Mouse (Mus musculus) hindbrain, embryonic 12.5 days (tissue): Measurements from ENCODE around the gene Pxk. TPM values are rescaled to one million over a fixed set of nuclear protein-coding genes. Genes with fewer than 3 reads are reported as not detected.
"Not testable (repeated sequence)": the region's sequence is repeated elsewhere in the genome, so short reads cannot be mapped to it uniquely, and the experiment has no call there.

ENCODE experiments used
- ATAC-seq: fragments of 200-750 bp; cut with Nextera tagmentation; 2 replicates; pipeline ENCODE4 v1.8.0; 2017; ENCODE audit warnings: moderate TSS enrichment; ENCODE audit not compliant: low FRiP score
- H3K27ac ChIP-seq: fragments of 300-500 bp; sonication (generic); 2 replicates; pipeline ENCODE4 v1.5.1; 2016; ENCODE audit warnings: mild to moderate bottlenecking
- H3K27me3 ChIP-seq: fragments of 300-500 bp; sonication (generic); 2 replicates; pipeline ENCODE4 v1.6.1; 2016; ENCODE audit warnings: mild to moderate bottlenecking
- H3K36me3 ChIP-seq: fragments of 300-500 bp; sonication (generic); 2 replicates; pipeline ENCODE4 v1.6.1; 2016; ENCODE audit warnings: mild to moderate bottlenecking
- H3K4me1 ChIP-seq: fragments of 300-500 bp; sonication (generic); 2 replicates; pipeline ENCODE4 v1.6.1; 2016
- H3K4me2 ChIP-seq: fragments of 300-500 bp; sonication (generic); replicated peaks from 2 replicates; pipeline ENCODE4 v1.6.1; 2016; ENCODE audit warnings: mild to moderate bottlenecking
- H3K4me3 ChIP-seq: fragments of 300-500 bp; sonication (generic); 2 replicates; pipeline ENCODE4 v1.5.1; 2016; ENCODE audit warnings: mild to moderate bottlenecking
- H3K9ac ChIP-seq: fragments of 300-500 bp; sonication (generic); 2 replicates; pipeline ENCODE4 v1.6.1; 2016; ENCODE audit warnings: mild to moderate bottlenecking, moderate library complexity
- H3K9me3 ChIP-seq: fragments of 300-500 bp; sonication (generic); replicated peaks from 2 replicates; pipeline ENCODE4 v1.6.1; 2016; ENCODE audit warnings: mild to moderate bottlenecking
- WGBS: fragments of 180-500 bp; shearing (Covaris S2); methylation state at CpG from one replicate; pipeline ENCODE4 v1.1.7; 2016; 5-methylcytosine and 5-hydroxymethylcytosine counted together
- polyA plus RNA-seq: library from polyadenylated mRNA; unstranded; fragments of >200 nt; fragmentation: Nextera tagmentation; extraction: Ambion mirVana; gene quantifications from 2 replicates; pipeline ENCODE4 v1.2.1, GENCODE M21; 2016

The Pxk gene
- polyA plus RNA-seq, 1 experiment from 2014 or later = 43.0 TPM

DNA sequence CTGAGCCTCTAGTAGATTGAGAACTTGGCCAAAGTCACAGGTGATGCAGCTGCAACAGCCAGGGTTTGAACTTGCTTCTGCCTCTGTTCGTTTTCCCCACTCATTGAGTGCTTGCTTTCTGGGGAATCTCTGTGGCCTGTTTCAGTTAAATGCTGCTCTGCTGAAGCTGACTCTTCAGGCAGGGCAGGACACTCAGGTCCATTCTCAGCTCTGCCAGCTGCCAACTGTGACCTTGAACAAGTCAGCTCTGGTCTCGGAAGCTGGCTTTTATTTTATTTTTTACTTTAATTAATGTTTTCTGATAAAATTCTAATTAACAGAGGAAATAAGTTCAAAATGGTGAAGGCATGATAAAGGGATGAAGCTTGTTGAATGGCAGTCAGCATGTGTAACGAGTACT lies 60.7 kb downstream of the Pxk start:
- H3K4me2 ChIP-seq = no peak overlapping the region
- no peaks in the 10 kb centered on the region for H3K9me3 ChIP-seq
- H3K4me3 ChIP-seq = no peak overlapping the region
- no peaks in the 10 kb centered on the region for H3K27me3 ChIP-seq
- peaks cover 35% of the 10 kb centered on the region for H3K36me3 ChIP-seq
- no peaks in the 10 kb centered on the region for H3K4me1 ChIP-seq
- H3K27ac ChIP-seq = no peak overlapping the region
- H3K9ac ChIP-seq = no peak overlapping the region
- 94% methylated on average over 3 of the region's 3 CpGs for WGBS
- no peak for ATAC-seq

DNA sequence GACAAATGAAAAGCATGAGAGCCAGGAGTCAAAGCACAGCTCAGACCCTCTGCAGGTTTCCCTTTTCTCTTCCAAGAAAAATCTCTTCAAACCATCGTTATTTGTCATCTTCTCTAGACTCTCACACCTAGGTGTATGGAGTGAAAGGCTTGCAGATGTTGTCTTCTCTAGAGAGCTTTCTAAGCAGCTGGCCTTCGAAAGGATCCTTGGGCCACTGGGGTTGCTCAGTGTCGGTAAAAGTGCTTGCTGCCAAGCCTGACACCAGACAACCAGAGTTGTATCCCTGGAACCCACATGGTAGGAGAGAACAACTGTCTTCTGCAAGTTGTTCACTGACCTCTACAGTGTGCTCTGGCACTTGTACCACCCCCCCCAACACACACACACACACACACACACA lies 61.1 kb downstream of the Pxk start:
- Histone ChIP-seq H3K9me3 (no peaks in the 10 kb centered on the region), H3K27ac (no peak overlapping the region), H3K9ac (no peak overlapping the region), H3K36me3 (peaks cover 39% of the 10 kb centered on the region), H3K4me2 (no peak overlapping the region), H3K27me3 (no peaks in the 10 kb centered on the region), H3K4me3 (no peak overlapping the region), H3K4me1 (no peaks in the 10 kb centered on the region)
- no peak for ATAC-seq
- WGBS = 81% methylated on average over 3 of the region's 3 CpGs

DNA sequence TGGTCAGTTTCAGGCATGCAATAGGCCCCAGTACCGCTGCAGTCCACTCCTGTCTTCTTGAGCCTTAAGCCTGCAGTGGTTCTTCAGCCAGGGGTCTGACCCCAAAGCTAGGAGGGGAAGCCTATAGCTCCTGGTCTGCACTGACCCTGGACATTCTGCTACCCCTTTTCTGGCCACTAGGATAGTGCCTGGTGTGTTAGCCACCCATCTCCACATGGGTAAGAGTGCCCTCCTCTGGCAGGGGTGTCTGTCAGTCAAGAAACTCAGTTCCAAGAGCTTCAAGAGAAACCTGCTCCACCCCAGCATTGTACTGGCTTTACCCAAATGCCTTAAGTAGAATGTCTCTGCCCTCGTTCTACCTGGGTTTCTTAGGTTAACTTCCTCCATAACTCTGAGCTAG lies 63.8 kb downstream of the Pxk start:
- no peak for ATAC-seq
- Histone ChIP-seq H3K4me3 (no peak overlapping the region), H3K27me3 (no peaks in the 10 kb centered on the region), H3K9me3 (no peaks in the 10 kb centered on the region), H3K9ac (no peak overlapping the region), H3K36me3 (peaks cover 58% of the 10 kb centered on the region), H3K4me2 (no peak overlapping the region), H3K4me1 (no peaks in the 10 kb centered on the region), H3K27ac (no peak overlapping the region)
- WGBS = 81% methylated on average over 2 of the region's 2 CpGs

DNA sequence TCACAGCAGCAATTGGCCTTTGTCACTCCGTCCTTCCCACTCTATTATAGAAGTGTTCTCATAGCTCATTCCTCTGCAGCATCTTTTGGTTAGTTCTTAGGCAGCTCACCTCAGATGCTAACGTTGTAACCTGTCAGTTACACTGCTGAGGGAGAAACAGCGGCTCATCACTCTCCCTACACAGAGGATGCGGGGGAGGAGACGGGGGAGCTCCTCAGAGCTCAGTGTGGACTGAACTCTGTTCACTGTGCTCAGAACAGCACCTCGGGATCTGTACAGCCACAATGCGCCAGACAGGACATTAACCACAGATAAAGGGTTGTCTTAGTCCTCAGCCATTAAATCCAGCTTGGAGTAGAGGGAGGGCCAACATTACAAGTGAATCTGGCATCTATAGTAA lies 66.5 kb downstream of the Pxk start:
- ATAC-seq = no peak
- H3K27ac ChIP-seq = no peak overlapping the region
- no peak overlapping the region for H3K9ac ChIP-seq
- peaks cover 79% of the 10 kb centered on the region for H3K36me3 ChIP-seq
- H3K9me3 ChIP-seq = no peaks in the 10 kb centered on the region
- H3K4me3 ChIP-seq = no peak overlapping the region
- H3K27me3 ChIP-seq = no peaks in the 10 kb centered on the region
- no peaks in the 10 kb centered on the region for H3K4me1 ChIP-seq
- 85% methylated on average over 7 of the region's 7 CpGs for WGBS
- no peak overlapping the region for H3K4me2 ChIP-seq

DNA sequence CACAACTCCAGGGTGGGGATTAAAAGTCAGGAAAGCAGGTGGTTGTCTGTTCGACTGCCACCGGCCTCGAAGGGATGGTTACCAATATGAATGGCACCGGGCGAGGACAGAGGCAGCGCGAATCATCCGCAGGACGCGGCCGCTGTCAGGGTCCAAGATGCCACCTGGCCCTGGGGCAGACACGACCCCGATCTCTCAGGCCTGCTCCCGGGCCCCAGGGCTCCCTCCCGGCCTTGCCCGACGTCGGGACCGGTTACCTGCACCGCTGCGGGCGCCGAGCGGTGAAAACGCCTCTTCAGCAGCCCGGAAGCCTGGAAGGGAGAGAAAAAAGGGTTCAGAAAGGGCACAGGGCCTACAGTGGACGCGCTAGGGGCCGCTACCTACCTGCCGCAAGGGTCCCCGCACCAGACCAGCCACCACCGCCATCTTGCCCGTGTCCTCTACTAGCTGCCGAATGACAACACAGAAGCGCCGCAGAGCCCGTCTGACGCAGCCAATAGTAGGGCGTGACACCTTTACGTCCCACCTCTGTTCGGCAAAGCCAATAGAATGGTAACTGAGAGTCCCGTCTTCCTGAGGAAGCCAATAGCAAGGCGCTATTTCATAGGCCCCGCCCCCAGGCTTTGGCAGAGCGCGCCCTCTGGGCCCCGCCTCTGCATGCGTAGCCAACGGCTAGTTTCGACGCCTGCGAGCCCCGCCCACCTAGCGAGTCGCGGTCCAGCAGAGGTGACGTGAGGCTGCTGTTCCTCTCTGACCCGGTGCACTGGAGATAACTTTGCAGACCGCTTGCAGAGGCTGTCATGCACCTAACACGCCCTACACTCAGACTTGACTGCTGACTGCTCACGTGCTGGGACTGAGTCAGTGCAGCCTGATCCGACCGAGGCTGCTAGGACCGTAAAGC lies 74.7 kb downstream of the Pxk start, which contains the start of gene Pdhb:
Pdhb (minus strand) TSS at position 519 of the 904 bp plus-strand sequence.
- H3K4me1 ChIP-seq = peaks cover 10% of the 10 kb centered on the region
- peak within 1 kb of the TSS; percentile 85 for H3K27ac ChIP-seq
- peak within 1 kb of the TSS; percentile 81 for H3K4me3 ChIP-seq
- H3K4me2 ChIP-seq = peak within 1 kb of the TSS; percentile 82
- WGBS = under 1% methylated on average over 64 of the region's 64 CpGs
- H3K9ac ChIP-seq = peak within 1 kb of the TSS; percentile 92
- no peaks in the 10 kb centered on the region for H3K9me3 ChIP-seq
- H3K36me3 ChIP-seq = peaks cover 29% of the 10 kb centered on the region
- peak; percentile 100 for ATAC-seq
- no peaks in the 10 kb centered on the region for H3K27me3 ChIP-seq

DNA sequence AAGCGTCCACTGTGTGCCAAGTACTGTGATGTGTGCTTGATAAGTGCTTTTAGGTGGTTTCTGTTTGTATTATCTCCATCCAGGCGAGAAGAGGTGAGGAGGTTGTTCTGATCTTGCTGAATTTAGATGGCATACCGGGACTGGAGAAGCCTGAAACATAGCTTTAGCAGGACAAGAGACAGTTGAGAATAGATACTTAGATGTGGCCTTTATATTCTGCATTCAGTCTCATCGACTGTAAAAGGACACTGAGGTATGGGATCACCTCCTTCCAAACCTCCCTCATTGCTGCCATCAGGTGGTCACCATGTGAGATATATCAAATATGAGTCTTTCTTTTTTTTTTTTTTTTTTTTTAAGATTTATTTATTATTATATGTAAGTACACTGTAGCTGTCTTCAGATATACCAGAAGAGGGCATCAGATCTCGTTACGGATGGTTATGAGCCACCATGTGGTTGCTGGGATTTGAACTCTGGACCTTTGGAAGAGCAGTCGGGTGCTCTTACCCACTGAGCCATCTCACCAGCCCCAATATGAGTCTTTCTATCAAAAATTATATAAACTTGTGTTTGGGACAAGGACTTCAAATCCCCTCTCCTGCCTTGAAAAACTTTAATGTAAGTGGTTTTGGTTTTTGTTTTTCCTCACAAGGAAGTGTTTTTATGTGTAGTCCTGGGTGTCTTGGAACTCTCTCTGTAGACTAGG lies 75.7 kb downstream of the Pxk start:
- H3K4me1 ChIP-seq, H3K27me3 ChIP-seq, H3K9me3 ChIP-seq, ATAC-seq: not testable (repeated sequence)
- Histone ChIP-seq H3K36me3 (peaks cover 20% of the 10 kb centered on the region), H3K4me3 (peak overlapping the region; percentile 81), H3K9ac (peak overlapping the region; percentile 53), H3K27ac (peak overlapping the region; percentile 62; the same call in 1 of the 2 replicates), H3K4me2 (peak overlapping the region; percentile 82)
- 32% methylated on average over 7 of the region's 7 CpGs for WGBS

DNA sequence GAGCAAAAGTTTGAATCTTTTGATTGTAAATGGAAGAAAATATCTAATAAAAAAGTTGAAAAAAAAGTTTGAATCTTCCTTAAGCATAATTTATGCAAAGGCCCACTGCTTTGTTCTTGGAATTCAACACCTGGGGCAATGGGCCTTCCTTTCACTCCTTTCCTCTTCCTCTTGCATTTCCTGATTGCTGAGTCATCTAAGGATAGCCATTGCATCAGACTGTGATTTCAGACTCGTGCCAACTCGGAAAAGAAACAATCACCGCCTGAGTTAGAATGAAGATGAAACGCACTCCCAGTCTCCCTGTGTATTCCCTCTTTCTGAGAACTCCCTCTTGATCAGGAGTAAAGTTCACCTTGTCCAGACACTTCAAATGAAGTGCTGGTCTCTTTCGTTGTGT lies 76.6 kb downstream of the Pxk start:
- Histone ChIP-seq H3K27ac (no peak overlapping the region), H3K9me3 (no peaks in the 10 kb centered on the region), H3K9ac (no peak overlapping the region), H3K27me3 (no peaks in the 10 kb centered on the region), H3K36me3 (peaks cover 11% of the 10 kb centered on the region), H3K4me1 (peaks cover 10% of the 10 kb centered on the region), H3K4me3 (no peak overlapping the region), H3K4me2 (no peak overlapping the region)
- ATAC-seq = no peak
- WGBS = 88% methylated on average over 5 of the region's 5 CpGs

DNA sequence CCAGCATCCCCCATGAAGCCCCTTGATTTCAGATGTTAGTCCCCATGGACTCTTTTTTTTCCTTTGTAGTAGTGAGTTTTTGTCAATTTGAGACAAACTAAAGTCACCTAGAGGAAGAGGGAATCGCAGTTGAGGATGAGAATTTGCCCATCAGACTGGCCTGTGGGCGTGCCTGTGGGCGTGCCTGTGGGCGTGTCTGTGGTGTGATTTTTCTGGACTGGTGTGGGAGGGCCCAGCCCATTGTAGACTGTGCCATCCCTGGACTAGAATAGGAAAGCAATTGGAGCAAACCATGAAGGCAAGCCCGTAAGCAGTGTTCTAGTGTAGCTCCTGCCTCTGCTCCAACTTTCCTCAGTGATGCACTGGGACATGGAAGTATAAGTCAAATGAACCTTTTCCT lies 78.2 kb downstream of the Pxk start:
- H3K27ac ChIP-seq = no peak overlapping the region
- WGBS = 59% methylated on average over 5 of the region's 5 CpGs
- H3K36me3 ChIP-seq = no peaks in the 10 kb centered on the region
- H3K9ac ChIP-seq = no peak overlapping the region
- H3K9me3 ChIP-seq = no peaks in the 10 kb centered on the region
- H3K4me1 ChIP-seq = peaks cover 10% of the 10 kb centered on the region
- H3K27me3 ChIP-seq = no peaks in the 10 kb centered on the region
- no peak overlapping the region for H3K4me2 ChIP-seq
- no peak overlapping the region for H3K4me3 ChIP-seq
- ATAC-seq = no peak

DNA sequence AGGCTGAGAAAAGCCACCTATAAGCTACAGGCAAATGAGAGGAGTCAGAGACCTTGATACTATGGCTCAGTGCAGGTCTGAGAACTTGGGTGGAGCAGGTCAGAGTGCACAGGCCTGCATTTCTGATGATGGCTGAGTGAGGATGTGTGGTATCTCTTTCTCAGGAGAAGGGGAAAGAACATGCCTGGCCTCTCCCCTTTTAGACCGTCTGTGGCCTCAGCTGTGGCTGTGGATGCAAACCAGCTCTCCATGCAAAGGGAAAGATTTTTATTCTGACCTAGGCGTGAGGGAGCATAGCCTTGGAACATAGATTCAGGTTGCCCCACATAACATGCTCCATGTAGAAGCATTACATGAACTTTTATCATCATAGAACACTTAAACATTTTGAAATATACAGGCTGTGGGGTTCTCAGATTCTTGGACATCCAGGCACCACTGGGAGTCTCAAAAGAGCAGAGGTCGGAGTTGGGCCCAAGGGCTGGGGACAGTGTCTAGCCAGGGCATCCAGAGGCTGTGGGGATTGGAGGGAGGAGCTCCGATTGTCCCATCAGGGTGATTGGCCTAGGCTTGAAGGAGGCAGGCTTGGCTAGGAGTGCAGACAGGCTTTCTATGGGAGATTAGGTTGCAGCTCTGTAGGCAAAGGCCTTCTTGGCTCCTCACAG lies 82.5 kb downstream of the Pxk start:
- Histone ChIP-seq H3K36me3 (no peaks in the 10 kb centered on the region), H3K9me3 (no peaks in the 10 kb centered on the region), H3K4me1 (no peaks in the 10 kb centered on the region), H3K27ac (no peak overlapping the region), H3K4me2 (no peak overlapping the region), H3K4me3 (no peak overlapping the region), H3K9ac (no peak overlapping the region), H3K27me3 (no peaks in the 10 kb centered on the region)
- no peak for ATAC-seq
- WGBS = 73% methylated on average over 4 of the region's 4 CpGs

DNA sequence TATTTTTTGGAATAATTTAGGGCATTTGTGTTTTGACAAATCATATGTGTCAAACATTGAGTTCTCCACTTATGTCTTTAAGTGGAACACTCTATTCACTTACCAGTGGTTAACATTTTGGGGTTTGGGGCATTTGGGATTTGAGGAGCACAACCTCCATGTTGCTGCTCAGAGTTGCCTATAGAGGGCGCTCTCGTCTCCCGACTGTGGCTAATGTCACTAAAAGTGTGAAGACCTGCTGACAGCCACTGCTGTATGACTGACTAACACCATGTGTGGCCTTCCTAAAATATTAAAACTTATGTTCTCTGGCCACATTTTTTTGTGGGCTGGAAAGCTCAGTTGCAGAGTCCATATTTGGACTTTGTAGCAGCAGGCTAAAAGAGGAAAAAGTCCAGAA lies 85.3 kb downstream of the Pxk start:
- ATAC-seq = no peak

DNA sequence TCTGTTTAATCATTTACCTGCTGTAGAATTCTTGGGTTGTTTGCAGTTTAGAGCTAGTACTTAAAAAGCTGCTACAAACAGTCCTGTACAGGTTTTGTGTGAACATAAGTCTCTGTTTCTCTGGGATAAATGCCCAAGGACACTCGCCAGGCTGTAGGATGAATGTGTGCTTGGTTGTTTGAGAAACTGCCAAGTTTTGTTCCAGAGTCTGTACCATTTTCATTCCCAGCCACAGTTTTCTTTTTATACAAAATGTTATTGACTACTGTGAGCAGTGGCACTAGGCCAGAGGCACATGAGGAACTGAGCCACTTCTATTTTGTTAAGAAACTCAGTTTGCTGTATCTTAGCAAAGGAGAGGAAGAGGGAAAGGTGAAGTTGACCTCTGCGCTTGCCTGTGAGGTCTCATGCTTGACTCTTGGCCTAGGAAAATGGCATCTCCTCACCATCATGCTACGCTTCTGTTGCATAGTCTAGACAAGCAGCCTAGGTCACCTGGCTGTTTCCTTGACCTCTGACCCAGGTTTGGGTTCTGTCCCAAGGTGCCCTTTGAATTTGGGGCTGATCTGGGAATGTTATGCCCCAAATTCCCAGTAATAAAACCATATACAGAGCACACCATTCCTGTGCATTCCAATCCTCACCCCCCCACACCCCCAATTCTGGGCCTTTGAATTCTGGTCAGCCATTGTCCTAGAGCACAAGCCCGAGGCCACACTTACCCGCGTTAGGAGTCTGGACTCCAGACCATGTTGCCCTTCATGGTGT lies 88.5 kb downstream of the Pxk start:
- H3K4me3 ChIP-seq = no peak overlapping the region
- 90% methylated on average over 6 of the region's 6 CpGs for WGBS

More for the DNA sequence above, 85.3 kb downstream of the Pxk start:
- Histone ChIP-seq H3K27me3 (no peaks in the 10 kb centered on the region), H3K9me3 (no peaks in the 10 kb centered on the region), H3K4me1 (no peaks in the 10 kb centered on the region), H3K4me3 (no peak overlapping the region), H3K4me2 (no peak overlapping the region), H3K27ac (no peak overlapping the region), H3K36me3 (no peaks in the 10 kb centered on the region), H3K9ac (no peak overlapping the region)
- 63% methylated on average over 3 of the region's 3 CpGs for WGBS

DNA sequence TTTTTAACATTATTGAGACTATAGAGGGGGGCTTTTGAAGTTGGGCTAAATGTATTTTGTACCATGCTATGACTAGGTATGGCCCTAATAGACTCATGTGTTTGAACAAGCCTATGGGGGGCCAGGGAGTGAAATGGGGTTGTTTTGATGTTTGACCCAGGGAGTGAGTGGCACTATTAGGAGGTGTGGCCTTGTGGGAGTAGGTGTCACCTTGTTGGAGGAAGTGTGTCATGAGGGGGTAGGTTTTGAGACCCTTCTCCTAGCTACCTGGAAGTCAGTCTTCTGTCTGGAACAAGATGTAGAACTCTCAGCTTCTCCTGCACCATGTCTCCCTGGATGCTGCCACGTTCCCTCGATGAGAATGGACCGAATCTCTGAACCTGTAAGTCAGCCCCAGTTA lies 92.5 kb downstream of the Pxk start:
- no peak overlapping the region for H3K4me2 ChIP-seq
- no peaks in the 10 kb centered on the region for H3K9me3 ChIP-seq
- H3K27me3 ChIP-seq = no peaks in the 10 kb centered on the region
- no peak overlapping the region for H3K9ac ChIP-seq
- no peaks in the 10 kb centered on the region for H3K36me3 ChIP-seq
- no peak for ATAC-seq
- 86% methylated on average over 3 of the region's 3 CpGs for WGBS
- no peaks in the 10 kb centered on the region for H3K4me1 ChIP-seq
- H3K4me3 ChIP-seq = no peak overlapping the region
- no peak overlapping the region for H3K27ac ChIP-seq

More for the DNA sequence above, 88.5 kb downstream of the Pxk start:
- Histone ChIP-seq H3K36me3 (no peaks in the 10 kb centered on the region), H3K27me3 (no peaks in the 10 kb centered on the region), H3K4me2 (no peak overlapping the region), H3K9me3 (no peaks in the 10 kb centered on the region), H3K27ac (no peak overlapping the region), H3K4me1 (no peaks in the 10 kb centered on the region), H3K9ac (no peak overlapping the region)
- ATAC-seq = no peak
